In genomic region chr2:112799351-112799994, GRCm38 (mm10) we compare ENCODE assay signal across 9 mouse cellular contexts.
DNase-seq lines count a peak whose midpoint lies in the region; ATAC-seq lines count a peak whose summit lies in the region.
"Had no signal": no experiment of that assay in that cellular context is flagged by ENCODE, and none has a peak within 500 bp of the region (broad histone marks: within the 10 kb centered on the region; RNA-seq: fewer than 3 reads in every experiment).

No protein-coding gene starts in this region.

- H3K9me3 ChIP-seq in forebrain, embryonic 13.5 days (replicated peaks), result no peaks in the 10 kb centered on the region
- no peaks in the 10 kb centered on the region for H3K9me3 ChIP-seq in forebrain, embryonic 11.5 days (ENCODE audit: control insufficient read depth, low read length)
- H3K9me3 ChIP-seq in megakaryocyte, embryonic 14.5 days, result no peaks in the 10 kb centered on the region
- H3K9me3 ChIP-seq in midbrain, embryonic 14.5 days (ENCODE audit: control insufficient read depth, low read length), result no peaks in the 10 kb centered on the region
- H3K9me3 ChIP-seq: heart, embryonic 10.5 days; liver, embryonic 13.5 days had no signal

- H3K27me3 ChIP-seq in forebrain, embryonic 13.5 days, result no peaks in the 10 kb centered on the region
- no peaks in the 10 kb centered on the region for H3K27me3 ChIP-seq in forebrain, embryonic 11.5 days (ENCODE audit: control insufficient read depth, insufficient read depth, low read length)
- peaks cover 1% of the 10 kb centered on the region for H3K27me3 ChIP-seq in megakaryocyte, embryonic 14.5 days (replicated peaks)
- H3K27me3 ChIP-seq in midbrain, embryonic 14.5 days (ENCODE audit: control insufficient read depth, insufficient read depth, low read length), result no peaks in the 10 kb centered on the region
- H3K27me3 ChIP-seq: liver, embryonic 13.5 days had no signal

- DNase-seq in forebrain, embryonic 11.5 days (ENCODE audit: low spot score), result no peak
- DNase-seq in NIH3T3 (ENCODE audit: low read depth), result peak; percentile 14
- no peak for DNase-seq in midbrain, embryonic 14.5 days

- H3K27ac ChIP-seq in forebrain, embryonic 13.5 days, result no peak overlapping the region
- no peak overlapping the region for H3K27ac ChIP-seq in forebrain, embryonic 11.5 days (ENCODE audit: low read depth, low read length)
- no peak overlapping the region for H3K27ac ChIP-seq in midbrain, embryonic 14.5 days (replicated peaks; ENCODE audit: low read depth, low read length)
- H3K27ac ChIP-seq: heart, embryonic 10.5 days; liver, embryonic 13.5 days had no signal

- H3K4me3 ChIP-seq in forebrain, embryonic 13.5 days, result no peak overlapping the region
- H3K4me3 ChIP-seq in forebrain, embryonic 11.5 days (ENCODE audit: low read depth, low read length), result no peak overlapping the region
- H3K4me3 ChIP-seq in megakaryocyte, embryonic 14.5 days (replicated peaks), result peak overlapping the region; percentile 76
- no peak overlapping the region for H3K4me3 ChIP-seq in midbrain, embryonic 14.5 days (replicated peaks; ENCODE audit: low read depth, low read length)
- H3K4me3 ChIP-seq: heart, embryonic 10.5 days; liver, embryonic 13.5 days had no signal

- H3K4me1 ChIP-seq in forebrain, embryonic 13.5 days, result no peaks in the 10 kb centered on the region
- H3K4me1 ChIP-seq in forebrain, embryonic 11.5 days (replicated peaks; ENCODE audit: control insufficient read depth, insufficient read depth, low read length), result no peaks in the 10 kb centered on the region
- H3K4me1 ChIP-seq in megakaryocyte, embryonic 14.5 days, result peaks cover 7% of the 10 kb centered on the region
- no peaks in the 10 kb centered on the region for H3K4me1 ChIP-seq in midbrain, embryonic 14.5 days (ENCODE audit: control insufficient read depth, insufficient read depth, low read length)
- H3K4me1 ChIP-seq: heart, embryonic 10.5 days; liver, embryonic 13.5 days had no signal

- H3K9ac ChIP-seq in forebrain, embryonic 13.5 days, result no peak overlapping the region
- H3K9ac ChIP-seq in forebrain, embryonic 11.5 days (ENCODE audit: low read length), result no peak overlapping the region
- no peak overlapping the region for H3K9ac ChIP-seq in midbrain, embryonic 14.5 days (replicated peaks; ENCODE audit: low read length)
- H3K9ac ChIP-seq: liver, embryonic 13.5 days had no signal

- 86% methylated on average over 7 of the region's 7 CpGs for WGBS in forebrain, embryonic 13.5 days
- 81% methylated on average over 7 of the region's 7 CpGs for WGBS in forebrain, embryonic 11.5 days
- 81% methylated on average over 7 of the region's 7 CpGs for WGBS in midbrain, embryonic 14.5 days

- H3K4me2 ChIP-seq in forebrain, embryonic 13.5 days, result no peak overlapping the region
- no peak overlapping the region for H3K4me2 ChIP-seq in forebrain, embryonic 11.5 days (ENCODE audit: low read depth, low read length, severe bottlenecking)
- no peak overlapping the region for H3K4me2 ChIP-seq in midbrain, embryonic 14.5 days (ENCODE audit: low read length)
- H3K4me2 ChIP-seq: liver, embryonic 13.5 days had no signal

- H3K36me3 ChIP-seq in forebrain, embryonic 13.5 days (ENCODE audit: poor library complexity, severe bottlenecking), result no peaks in the 10 kb centered on the region
- no peaks in the 10 kb centered on the region for H3K36me3 ChIP-seq in forebrain, embryonic 11.5 days (ENCODE audit: control insufficient read depth, insufficient read depth, low read length)
- no peaks in the 10 kb centered on the region for H3K36me3 ChIP-seq in megakaryocyte, embryonic 14.5 days (replicated peaks; ENCODE audit: low read length)
- no peaks in the 10 kb centered on the region for H3K36me3 ChIP-seq in midbrain, embryonic 14.5 days (ENCODE audit: control insufficient read depth, insufficient read depth, low read length)
- H3K36me3 ChIP-seq: heart, embryonic 10.5 days; liver, embryonic 13.5 days had no signal

- ATAC-seq in forebrain, embryonic 13.5 days, result 0 out of 2 replicates have a peak, but pooled peaks have one; percentile 5
- no peak; the same call in 1 of the 2 replicates for ATAC-seq in forebrain, embryonic 11.5 days (replicated peaks; ENCODE audit: low FRiP score)
- no peak for ATAC-seq in megakaryocyte, adult 5-6 weeks (ENCODE audit: poor library complexity, severe bottlenecking)
- 0 out of 2 replicates have a peak, but pooled peaks have one; percentile 41 for ATAC-seq in midbrain, embryonic 14.5 days (ENCODE audit: low FRiP score, low TSS enrichment)
- no peak for ATAC-seq in activated CD4-positive, CD25-positive, alpha-beta regulatory T cell, adult 4 months

Comparison
In these comparisons a context has a peak if more than half of its experiments do, and no peak if none do; other contexts are left out.
1. ATAC-seq: peak in forebrain, embryonic 13.5 days (single experiment) and midbrain, embryonic 14.5 days (single experiment); none in forebrain, embryonic 11.5 days (single experiment), megakaryocyte, adult 5-6 weeks (single experiment) and activated CD4-positive, CD25-positive, alpha-beta regulatory T cell, adult 4 months (single experiment).